Mouse (Mus musculus): ENCODE results near the gene Eaf2. TPM values are rescaled to one million over a fixed set of nuclear protein-coding genes. Genes with fewer than 3 reads are reported as not detected.
A peak's percentile ranks its signal among the peaks of the same experiment; 100 is the strongest.

The Eaf2 gene
- total and polyA plus RNA-seq, 2 experiments from 2014 or later = 0.67 to 0.76 TPM

DNA sequence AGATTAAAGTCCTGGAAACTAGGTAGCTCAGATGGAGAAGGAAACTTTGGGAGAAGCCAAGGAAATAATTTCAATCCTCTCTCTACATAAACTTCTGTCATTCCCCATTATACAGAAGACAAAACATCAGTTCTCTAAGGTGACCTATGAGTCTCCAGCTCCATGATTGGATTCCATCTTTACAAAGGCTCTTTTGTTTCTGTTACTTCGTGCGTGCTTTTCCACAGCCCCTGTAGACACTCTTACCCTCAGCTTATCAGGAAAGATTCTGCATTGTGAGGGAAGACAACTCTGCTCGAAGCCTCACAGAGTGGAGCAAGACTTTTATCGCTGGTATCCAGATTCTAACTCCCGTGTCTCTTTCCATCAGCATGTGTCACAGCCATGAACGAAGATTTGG, 54.8 kb downstream of the Eaf2 start:
- Histone ChIP-seq H3K27me3 (ENCODE audit: insufficient read depth, low read length) (no peaks in the 10 kb centered on the region), H3K27ac (ENCODE audit: low read depth, low read length) (no peak overlapping the region), H3K9me3 (ENCODE audit: low read length) (no peaks in the 10 kb centered on the region), H3K4me3 (ENCODE audit: low read depth, low read length) (no peak overlapping the region), H3K4me2 (ENCODE audit: low read depth) (no peak overlapping the region), H3K36me3 (ENCODE audit: insufficient read depth) (no peaks in the 10 kb centered on the region), H3K9ac (no peak overlapping the region), H3K4me1 (ENCODE audit: insufficient read depth) (no peaks in the 10 kb centered on the region)
- DNase-seq (no peak), ATAC-seq (no peak)
- TF ChIP-seq CTCF (IDR thresholded peaks at IDR 0.05; ENCODE audit: low read depth) = no peak
- WGBS = 50% methylated on average over 6 of the region's 6 CpGs

DNA sequence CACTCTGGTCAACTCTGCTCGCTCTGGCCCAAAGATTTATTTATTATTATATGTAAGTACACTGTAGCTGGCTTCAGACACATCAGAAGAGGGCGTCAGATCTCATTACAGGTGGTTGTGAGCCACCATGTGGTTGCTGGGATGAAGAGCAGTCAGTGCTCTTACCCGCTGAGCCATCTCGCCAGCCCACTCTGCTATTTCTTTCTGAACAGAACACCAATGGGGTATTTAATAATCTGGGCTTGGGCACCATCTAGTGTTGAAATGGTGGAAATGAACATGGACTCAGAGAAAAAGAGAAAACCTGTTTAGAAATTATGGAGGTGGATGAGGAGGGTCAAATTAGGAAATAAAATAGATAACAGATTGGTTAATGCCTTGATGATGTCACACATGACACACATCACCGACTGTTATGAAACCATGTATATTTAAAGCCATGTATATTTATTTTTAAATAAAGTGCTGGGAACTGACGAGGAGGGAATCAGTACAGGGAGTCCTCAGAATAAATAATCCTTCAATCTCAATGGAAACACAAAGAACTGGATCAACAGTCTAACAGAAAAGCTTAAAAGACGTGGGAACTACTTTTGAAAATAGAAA, 57.4 kb downstream of the Eaf2 start:
- WGBS = 15% methylated on average over 7 of the region's 7 CpGs
- Histone ChIP-seq H3K27me3 (ENCODE audit: insufficient read depth, low read length) (no peaks in the 10 kb centered on the region), H3K36me3 (ENCODE audit: insufficient read depth) (no peaks in the 10 kb centered on the region), H3K9ac (no peak overlapping the region), H3K4me1 (ENCODE audit: insufficient read depth) (no peaks in the 10 kb centered on the region), H3K9me3 (ENCODE audit: low read length) (no peaks in the 10 kb centered on the region), H3K4me2 (ENCODE audit: low read depth) (no peak overlapping the region), H3K4me3 (ENCODE audit: low read depth, low read length) (no peak overlapping the region), H3K27ac (ENCODE audit: low read depth, low read length) (no peak overlapping the region)
- peak; percentile 86 for TF ChIP-seq CTCF (IDR thresholded peaks at IDR 0.05; ENCODE audit: low read depth)
- DNase-seq (peak; percentile 89), ATAC-seq (peak; percentile 99)

DNA sequence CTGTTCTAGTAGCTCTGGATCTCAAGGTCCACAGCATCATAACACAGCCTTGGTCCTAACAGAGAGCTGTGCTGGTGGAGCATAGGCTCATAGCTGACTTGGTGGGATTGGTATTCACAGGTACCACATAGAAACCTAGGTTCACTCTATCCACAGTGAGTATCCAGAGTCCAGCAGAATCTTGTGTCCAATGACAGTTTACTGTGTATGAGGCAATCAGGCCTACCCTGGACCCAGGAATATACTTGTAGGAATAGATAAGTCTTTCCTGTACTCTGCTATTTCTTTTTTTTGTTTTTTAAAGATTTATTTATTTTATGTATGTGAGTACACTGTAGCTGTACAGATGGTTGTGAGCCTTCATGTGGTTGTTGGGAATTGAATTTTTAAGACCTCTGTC, 57.9 kb downstream of the Eaf2 start:
- no peak overlapping the region for H3K4me2 ChIP-seq (ENCODE audit: low read depth)
- no peaks in the 10 kb centered on the region for H3K36me3 ChIP-seq (ENCODE audit: insufficient read depth)
- no peaks in the 10 kb centered on the region for H3K4me1 ChIP-seq (ENCODE audit: insufficient read depth)
- H3K27ac ChIP-seq (ENCODE audit: low read depth, low read length) = no peak overlapping the region
- no peak overlapping the region for H3K9ac ChIP-seq
- no peak overlapping the region for H3K4me3 ChIP-seq (ENCODE audit: low read depth, low read length)
- DNase-seq = no peak
- peak; percentile 23 for ATAC-seq
- no peaks in the 10 kb centered on the region for H3K27me3 ChIP-seq (ENCODE audit: insufficient read depth, low read length)
- no peak for TF ChIP-seq CTCF (IDR thresholded peaks at IDR 0.05; ENCODE audit: low read depth)
- no peaks in the 10 kb centered on the region for H3K9me3 ChIP-seq (ENCODE audit: low read length)

DNA sequence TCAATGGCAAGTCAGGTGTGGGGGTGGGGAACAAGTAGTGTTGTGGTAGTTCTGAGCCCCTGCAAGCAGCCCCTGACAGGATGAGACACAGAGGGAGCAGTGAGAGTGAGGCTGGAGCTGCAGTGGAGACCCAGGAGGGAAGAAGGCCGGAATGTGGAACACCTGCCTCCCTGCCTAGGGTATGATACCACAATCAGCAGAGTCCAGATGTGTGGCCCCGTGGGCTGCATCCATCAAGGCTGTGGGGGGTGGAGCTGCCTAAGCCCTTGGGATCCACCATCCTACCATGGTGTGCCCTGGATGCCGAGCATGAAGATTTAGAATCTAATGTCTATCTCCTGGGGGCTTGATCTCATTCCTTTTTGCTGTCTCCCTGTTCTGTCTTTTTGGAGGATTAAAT, 61.1 kb downstream of the Eaf2 start:
- Histone ChIP-seq H3K4me2 (ENCODE audit: low read depth) (no peak overlapping the region), H3K27me3 (ENCODE audit: insufficient read depth, low read length) (no peaks in the 10 kb centered on the region), H3K4me1 (ENCODE audit: insufficient read depth) (no peaks in the 10 kb centered on the region), H3K4me3 (ENCODE audit: low read depth, low read length) (no peak overlapping the region), H3K27ac (ENCODE audit: low read depth, low read length) (no peak overlapping the region), H3K9ac (no peak overlapping the region), H3K9me3 (ENCODE audit: low read length) (no peaks in the 10 kb centered on the region), H3K36me3 (ENCODE audit: insufficient read depth) (no peaks in the 10 kb centered on the region)
- 79% methylated on average over 3 of the region's 3 CpGs for WGBS
- TF ChIP-seq CTCF (IDR thresholded peaks at IDR 0.05; ENCODE audit: low read depth) = no peak
- DNase-seq (no peak), ATAC-seq (no peak)

DNA sequence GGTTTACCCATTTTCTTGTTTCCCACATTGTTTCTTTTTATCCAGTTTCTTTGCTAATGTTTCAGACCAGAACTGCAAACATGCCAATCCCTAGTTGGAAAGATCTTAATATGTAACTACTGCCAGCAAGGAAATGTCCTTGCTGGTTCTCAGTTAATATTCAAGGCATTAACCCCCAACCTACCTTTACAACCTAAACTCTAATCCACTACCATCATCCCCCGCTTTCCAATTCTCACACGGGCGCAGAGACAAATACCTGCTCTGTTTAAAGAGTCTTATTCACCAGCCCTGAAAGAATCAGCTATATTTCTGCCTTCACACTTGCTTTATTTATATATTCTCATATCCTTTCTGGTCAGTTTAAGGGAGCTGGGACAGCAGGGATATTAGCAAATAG, 66.2 kb downstream of the Eaf2 start:
- Histone ChIP-seq H3K9me3 (ENCODE audit: low read length) (no peaks in the 10 kb centered on the region), H3K9ac (no peak overlapping the region), H3K36me3 (ENCODE audit: insufficient read depth) (no peaks in the 10 kb centered on the region), H3K27me3 (ENCODE audit: insufficient read depth, low read length) (no peaks in the 10 kb centered on the region), H3K27ac (ENCODE audit: low read depth, low read length) (no peak overlapping the region), H3K4me2 (ENCODE audit: low read depth) (no peak overlapping the region), H3K4me3 (ENCODE audit: low read depth, low read length) (no peak overlapping the region), H3K4me1 (ENCODE audit: insufficient read depth) (no peaks in the 10 kb centered on the region)
- ATAC-seq (no peak), DNase-seq (no peak)
- no peak for TF ChIP-seq CTCF (IDR thresholded peaks at IDR 0.05; ENCODE audit: low read depth)
- 88% methylated on average over 3 of the region's 3 CpGs for WGBS

DNA sequence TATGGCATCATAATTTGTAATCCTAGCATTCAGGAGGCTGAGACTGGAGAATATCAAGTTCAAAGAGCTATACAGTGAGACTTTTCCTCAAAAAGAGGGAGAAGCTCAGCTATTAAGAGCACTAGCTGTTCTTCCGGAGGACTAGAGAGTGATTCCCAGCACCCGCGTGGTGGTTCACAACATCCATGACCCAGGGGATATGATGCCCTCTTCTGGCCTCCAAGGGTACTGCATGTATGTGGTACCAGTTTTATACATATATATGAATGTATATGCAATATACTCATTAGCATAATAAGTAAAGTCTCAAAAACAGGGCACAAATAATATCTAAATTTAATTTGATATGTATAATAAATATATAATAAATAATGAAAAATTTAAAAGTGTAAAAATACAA, 72.4 kb downstream of the Eaf2 start:
- Histone ChIP-seq H3K9me3 (ENCODE audit: low read length) (no peaks in the 10 kb centered on the region), H3K27me3 (ENCODE audit: insufficient read depth, low read length) (no peaks in the 10 kb centered on the region), H3K4me1 (ENCODE audit: insufficient read depth) (no peaks in the 10 kb centered on the region), H3K4me3 (ENCODE audit: low read depth, low read length) (no peak overlapping the region), H3K9ac (no peak overlapping the region), H3K27ac (ENCODE audit: low read depth, low read length) (no peak overlapping the region), H3K4me2 (ENCODE audit: low read depth) (no peak overlapping the region), H3K36me3 (ENCODE audit: insufficient read depth) (no peaks in the 10 kb centered on the region)
- WGBS = 90% methylated on average over 3 of the region's 3 CpGs
- DNase-seq (no peak), ATAC-seq (no peak)
- peak; percentile 29 for TF ChIP-seq CTCF (IDR thresholded peaks at IDR 0.05; ENCODE audit: low read depth)

DNA sequence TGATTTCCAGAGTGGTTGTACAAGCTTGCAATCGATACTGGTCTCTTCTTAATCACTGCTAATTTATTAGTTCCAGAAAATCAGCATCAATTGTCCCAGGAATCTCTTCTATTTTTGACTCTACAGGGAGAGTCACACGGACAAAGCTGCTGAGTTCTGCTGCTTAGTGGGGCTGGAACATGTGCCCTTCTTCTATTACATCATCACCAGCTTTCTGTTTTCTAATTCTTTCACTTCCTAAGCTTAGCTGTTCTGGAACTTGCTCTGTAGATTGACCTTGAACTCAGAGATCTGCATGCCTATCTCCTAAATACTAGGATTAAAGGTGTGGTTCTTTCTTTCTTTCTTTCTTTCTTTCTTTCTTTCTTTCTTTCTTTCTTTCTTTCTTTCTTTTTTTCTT, 76.5 kb downstream of the Eaf2 start:
- no peaks in the 10 kb centered on the region for H3K27me3 ChIP-seq (ENCODE audit: insufficient read depth, low read length)
- no peaks in the 10 kb centered on the region for H3K9me3 ChIP-seq (ENCODE audit: low read length)
- ATAC-seq (no peak), DNase-seq (no peak)
- H3K9ac ChIP-seq = no peak overlapping the region
- TF ChIP-seq CTCF (IDR thresholded peaks at IDR 0.05; ENCODE audit: low read depth) = no peak
- no peak overlapping the region for H3K4me2 ChIP-seq (ENCODE audit: low read depth)
- no peak overlapping the region for H3K27ac ChIP-seq (ENCODE audit: low read depth, low read length)
- no peak overlapping the region for H3K4me3 ChIP-seq (ENCODE audit: low read depth, low read length)
- 84% methylated on average over 2 of the region's 2 CpGs for WGBS
- H3K36me3 ChIP-seq (ENCODE audit: insufficient read depth) = no peaks in the 10 kb centered on the region
- no peaks in the 10 kb centered on the region for H3K4me1 ChIP-seq (ENCODE audit: insufficient read depth)
